Mouse (Mus musculus) hindlimb bud, embryonic 11.5 days (tissue): ENCODE results near the gene Vmn1r27.

ENCODE experiments used
- DNase-seq: peaks from one replicate; pipeline ENCODE4 v3.0.0-alpha.2; 2012; ENCODE audit warnings: low read depth, low spot score; ENCODE audit errors: extremely low spot score

Gene Vmn1r27

DNA sequence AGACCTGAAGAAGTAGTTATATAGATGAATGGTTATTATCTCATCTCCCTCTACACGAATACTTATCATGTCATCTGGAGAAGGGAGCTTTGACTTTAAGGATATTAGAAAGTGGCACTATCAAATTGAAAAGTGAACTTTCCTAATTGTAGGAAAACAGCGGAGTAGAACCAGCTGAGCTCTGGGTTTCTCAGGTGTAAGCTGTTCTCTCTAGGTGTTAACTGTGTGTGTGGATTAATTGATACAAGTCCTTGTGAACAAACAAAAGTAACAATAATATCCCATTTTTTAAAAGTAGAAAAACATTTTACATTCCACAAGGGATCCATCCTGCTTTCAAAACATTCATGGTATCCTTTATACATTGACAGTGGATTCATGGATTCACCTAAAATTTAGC, at the start of gene Vmn1r27:
Vmn1r27 (minus strand) TSS at position 101 of the 400 bp plus-strand sequence.
- DNase-seq: no peak

DNA sequence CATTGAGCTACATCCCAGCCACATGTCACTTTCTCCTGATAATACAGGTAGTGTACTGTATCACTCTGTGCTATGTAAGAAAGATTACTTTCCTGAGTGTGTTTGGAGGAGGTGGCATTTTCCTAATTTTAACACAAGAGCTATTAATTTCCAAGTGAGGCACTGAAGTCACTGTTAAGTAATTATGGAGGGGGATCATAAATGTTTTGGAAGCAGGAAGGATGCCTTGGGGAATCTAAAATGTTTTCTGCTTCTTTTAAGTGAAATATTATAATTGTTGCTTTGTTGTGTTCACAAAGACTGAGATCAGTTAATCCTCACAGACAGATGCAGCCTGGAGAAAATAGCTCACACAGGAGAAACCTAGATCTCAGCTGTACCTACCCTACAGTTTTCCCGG, 43.1 kb upstream of the Vmn1r27 start, which contains the start of gene Vmn1r28:
Vmn1r28 (plus strand) TSS at position 301 of the 400 bp plus-strand sequence.
- no peak for DNase-seq

GRCm38 (mm10) chr6:58216119-58216518, 2.5 kb downstream of the Vmn1r27 start:
- DNase-seq: no peak
